ENCODE assay signal across 9 mouse cellular contexts in genomic region chr3:89321183-89322130, GRCm38 (mm10). TPM values are rescaled to one million over a fixed set of nuclear protein-coding genes. Genes with fewer than 3 reads are reported as not detected.
A peak's percentile ranks its signal among the peaks of the same experiment; 100 is the strongest.
DNase-seq lines count a peak whose midpoint lies in the region; ATAC-seq and TF ChIP-seq lines count a peak whose summit lies in the region.
"Had no signal": no experiment of that assay in that cellular context is flagged by ENCODE, and none has a peak within 500 bp of the region (broad histone marks: within the 10 kb centered on the region; RNA-seq: fewer than 3 reads in every experiment).

No protein-coding gene starts in this region.

- peaks cover 64% of the 10 kb centered on the region for H3K4me1 ChIP-seq in embryonic facial prominence, embryonic 15.5 days
- H3K4me1 ChIP-seq in intestine, embryonic 16.5 days (ENCODE audit: control insufficient read depth, insufficient read depth, low read length), result peaks cover 40% of the 10 kb centered on the region
- H3K4me1 ChIP-seq in midbrain, postnatal 0 days (ENCODE audit: insufficient read depth, low read length), result no peaks in the 10 kb centered on the region

- TF ChIP-seq CTCF in layer of hippocampus, adult 2 months (conservative IDR thresholded peaks at IDR 0.05), result no peak
- TF ChIP-seq CTCF in Patski (IDR thresholded peaks at IDR 0.05), result no peak
- TF ChIP-seq CTCF in midbrain, postnatal 0 days (IDR thresholded peaks at IDR 0.05), result no peak

- CTCF ChIA-PET in Patski (lab: Charles Lee), result interaction anchor here (1.1 to 2.1 kb wide), 6 partner anchors 13 to 135 kb away, joined by 3 to 15 read pairs (median 3); no protein-coding TSS in a partner anchor

- DNase-seq in layer of hippocampus, adult 2 months (ENCODE audit: low spot score in 2 of 2), result no peak
- no peak for DNase-seq in layer of hippocampus, adult 9-11 months
- no peak for DNase-seq in Patski (ENCODE audit: low read depth, low spot score)
- peak; percentile 56 for DNase-seq in midbrain, postnatal 0 days (ENCODE audit: low spot score)
- no peak for DNase-seq in thymus, postnatal 14 days

- in situ Hi-C loops in Patski (cut with MboI; ENCODE audit: low pct_unique_long_range_greater_than_20kb), result no loop called here

- POLR2A ChIA-PET in Patski (lab: Charles Lee), result interaction anchor here (0.6 to 3.1 kb wide), 8 partner anchors 15 to 166 kb away, joined by 3 to 33 read pairs (median 4); partner anchors contain the start of gene Efna4

- H3K27ac ChIP-seq in layer of hippocampus, adult 2 months, result peak overlapping the region; percentile 93
- H3K27ac ChIP-seq in embryonic facial prominence, embryonic 15.5 days (replicated peaks), result peak overlapping the region; percentile 63
- no peak overlapping the region for H3K27ac ChIP-seq in intestine, embryonic 16.5 days (ENCODE audit: low read length)
- H3K27ac ChIP-seq in midbrain, postnatal 0 days (ENCODE audit: low read depth, low read length), result peak overlapping the region; percentile 94

- ATAC-seq in Patski, result peak; percentile 14
- no peak for ATAC-seq in embryonic facial prominence, embryonic 15.5 days (ENCODE audit: insufficient number of reproducible peaks, low FRiP score, low TSS enrichment, low read depth)
- peak; percentile 15; the same call in 1 of the 2 replicates for ATAC-seq in intestine, embryonic 16.5 days
- ATAC-seq in midbrain, postnatal 0 days (ENCODE audit: low FRiP score), result peak; percentile 24
- ATAC-seq in megakaryocyte progenitor cell, adult 5-6 weeks (replicated peaks; ENCODE audit: poor library complexity), result no peak

- WGBS in embryonic facial prominence, embryonic 15.5 days, result 1% methylated on average over 66 of the region's 66 CpGs
- WGBS in intestine, embryonic 16.5 days, result under 1% methylated on average over 64 of the region's 66 CpGs
- WGBS in midbrain, postnatal 0 days, result 0% methylated on average over 55 of the region's 66 CpGs

- H3K9me3 ChIP-seq in embryonic facial prominence, embryonic 15.5 days (replicated peaks), result no peaks in the 10 kb centered on the region
- H3K9me3 ChIP-seq in intestine, embryonic 16.5 days (ENCODE audit: control insufficient read depth, low read length), result no peaks in the 10 kb centered on the region
- no peaks in the 10 kb centered on the region for H3K9me3 ChIP-seq in midbrain, postnatal 0 days (ENCODE audit: low read length)

- peak overlapping the region; percentile 98 for H3K4me2 ChIP-seq in embryonic facial prominence, embryonic 15.5 days (replicated peaks)
- peak overlapping the region; percentile 98 for H3K4me2 ChIP-seq in intestine, embryonic 16.5 days (ENCODE audit: low read depth, low read length)
- H3K4me2 ChIP-seq in midbrain, postnatal 0 days (ENCODE audit: low read depth, low read length, poor library complexity, severe bottlenecking), result peak overlapping the region; percentile 80

- no peaks in the 10 kb centered on the region for H3K36me3 ChIP-seq in embryonic facial prominence, embryonic 15.5 days
- H3K36me3 ChIP-seq in intestine, embryonic 16.5 days (ENCODE audit: control insufficient read depth, insufficient read depth, low read length), result no peaks in the 10 kb centered on the region
- H3K36me3 ChIP-seq in midbrain, postnatal 0 days (ENCODE audit: insufficient read depth, low read length), result no peaks in the 10 kb centered on the region

- H3K4me3 ChIP-seq in layer of hippocampus, adult 2 months, result peak overlapping the region; percentile 83
- H3K4me3 ChIP-seq in embryonic facial prominence, embryonic 15.5 days (replicated peaks), result peak overlapping the region; percentile 64
- peak overlapping the region; percentile 64 for H3K4me3 ChIP-seq in intestine, embryonic 16.5 days (ENCODE audit: low read length)
- peak overlapping the region; percentile 72 for H3K4me3 ChIP-seq in midbrain, postnatal 0 days (ENCODE audit: low read depth, low read length)

- H3K27me3 ChIP-seq in Patski, result peaks cover 16% of the 10 kb centered on the region
- peaks cover 28% of the 10 kb centered on the region for H3K27me3 ChIP-seq in embryonic facial prominence, embryonic 15.5 days
- peaks cover 30% of the 10 kb centered on the region; the same call in 1 of the 2 replicates for H3K27me3 ChIP-seq in intestine, embryonic 16.5 days (replicated peaks; ENCODE audit: control insufficient read depth, insufficient read depth, low read length)
- no peaks in the 10 kb centered on the region for H3K27me3 ChIP-seq in midbrain, postnatal 0 days (ENCODE audit: insufficient read depth, low read length)

- H3K9ac ChIP-seq in embryonic facial prominence, embryonic 15.5 days, result peak overlapping the region; percentile 41
- H3K9ac ChIP-seq in intestine, embryonic 16.5 days (ENCODE audit: low read depth, low read length), result peak overlapping the region; percentile 70
- peak overlapping the region; percentile 82 for H3K9ac ChIP-seq in midbrain, postnatal 0 days (replicated peaks; ENCODE audit: low read length, poor library complexity, severe bottlenecking)

RNA-seq across cellular contexts. Expression of gene Efna3, which starts 1.3 kb away (rescaled TPM):
- 10 to 100 TPM; 65.5 to 76.3 TPM for total RNA-seq in layer of hippocampus, adult 2 months (2021)
- polyA plus RNA-seq in Patski (2021), result 9.4 TPM
- polyA plus RNA-seq in embryonic facial prominence, embryonic 15.5 days (2015; fragmentation: Nextera tagmentation; extraction: Ambion mirVana), result 42.3 and 47.2 TPM in 2 replicates
- 5.9 and 7.5 TPM in 2 replicates for polyA plus RNA-seq in intestine, embryonic 16.5 days (2015; fragmentation: Nextera tagmentation; extraction: Ambion mirVana)
- total RNA-seq in midbrain, postnatal 0 days (2014; rRNA removed), result 93.5 and 115 TPM in 2 replicates
- 52.3 and 58.4 TPM in 2 replicates for polyA plus RNA-seq in midbrain, postnatal 0 days (2015; fragmentation: Nextera tagmentation; extraction: Ambion mirVana)
- not detected in 2 replicates for total RNA-seq in megakaryocyte progenitor cell, adult 5-6 weeks (2015)
- total RNA-seq in megakaryocyte progenitor cell, adult 5-6 weeks (2017), result not detected in 2 replicates
- total RNA-seq: neutrophil, adult 5-6 weeks had no signal

RNA-seq across cellular contexts. Expression of gene Efna4, which starts 16.4 kb away (rescaled TPM):
- total RNA-seq in layer of hippocampus, adult 2 months (2021), result under 1 TPM; 0.61 to 0.96 TPM
- 48.7 TPM for polyA plus RNA-seq in Patski (2021)
- 28.1 and 31.0 TPM in 2 replicates for polyA plus RNA-seq in embryonic facial prominence, embryonic 15.5 days (2015; fragmentation: Nextera tagmentation; extraction: Ambion mirVana)
- 12.1 and 14.1 TPM in 2 replicates for polyA plus RNA-seq in intestine, embryonic 16.5 days (2015; fragmentation: Nextera tagmentation; extraction: Ambion mirVana)
- 3.0 and 7.9 TPM in 2 replicates for total RNA-seq in midbrain, postnatal 0 days (2014; rRNA removed)
- polyA plus RNA-seq in midbrain, postnatal 0 days (2015; fragmentation: Nextera tagmentation; extraction: Ambion mirVana), result 2.5 and 3.5 TPM in 2 replicates
- total RNA-seq in megakaryocyte progenitor cell, adult 5-6 weeks (2015), result 0.17 and 0.64 TPM in 2 replicates
- total RNA-seq in megakaryocyte progenitor cell, adult 5-6 weeks (2017), result 0.27 TPM in 1 of 2 replicates, not detected in the other
- total RNA-seq: neutrophil, adult 5-6 weeks had no signal

RNA-seq across cellular contexts. Expression of gene Adam15, which starts 28.3 kb away (rescaled TPM):
- 100 to 1,000 TPM; 122 to 127 TPM for total RNA-seq in layer of hippocampus, adult 2 months (2021)
- 226 TPM for polyA plus RNA-seq in Patski (2021)
- 93.2 and 96.1 TPM in 2 replicates for polyA plus RNA-seq in embryonic facial prominence, embryonic 15.5 days (2015; fragmentation: Nextera tagmentation; extraction: Ambion mirVana)
- polyA plus RNA-seq in intestine, embryonic 16.5 days (2015; fragmentation: Nextera tagmentation; extraction: Ambion mirVana), result 49.3 and 51.6 TPM in 2 replicates
- total RNA-seq in midbrain, postnatal 0 days (2014; rRNA removed), result 63.4 and 88.8 TPM in 2 replicates
- 73.6 and 79.4 TPM in 2 replicates for polyA plus RNA-seq in midbrain, postnatal 0 days (2015; fragmentation: Nextera tagmentation; extraction: Ambion mirVana)
- 35.8 and 53.0 TPM in 2 replicates for total RNA-seq in megakaryocyte progenitor cell, adult 5-6 weeks (2015)
- 38.7 and 49.8 TPM in 2 replicates for total RNA-seq in megakaryocyte progenitor cell, adult 5-6 weeks (2017)

RNA-seq across cellular contexts. Expression of gene Dcst2, which starts 40.3 kb away (rescaled TPM):
- under 1 TPM; 0.29 to 0.77 TPM for total RNA-seq in layer of hippocampus, adult 2 months (2021)
- polyA plus RNA-seq in Patski (2021), result 0.06 TPM
- polyA plus RNA-seq in embryonic facial prominence, embryonic 15.5 days (2015; fragmentation: Nextera tagmentation; extraction: Ambion mirVana), result 0.13 and 0.21 TPM in 2 replicates
- 2.8 and 5.0 TPM in 2 replicates for polyA plus RNA-seq in intestine, embryonic 16.5 days (2015; fragmentation: Nextera tagmentation; extraction: Ambion mirVana)
- not detected in 2 replicates for total RNA-seq in midbrain, postnatal 0 days (2014; rRNA removed)
- 0.31 and 0.51 TPM in 2 replicates for polyA plus RNA-seq in midbrain, postnatal 0 days (2015; fragmentation: Nextera tagmentation; extraction: Ambion mirVana)
- not detected in 2 replicates for total RNA-seq in megakaryocyte progenitor cell, adult 5-6 weeks (2015)
- total RNA-seq in megakaryocyte progenitor cell, adult 5-6 weeks (2017), result not detected in 2 replicates
- total RNA-seq: neutrophil, adult 5-6 weeks had no signal

RNA-seq across cellular contexts. Expression of gene Efna1, which starts 40.5 kb away (rescaled TPM):
- total RNA-seq in layer of hippocampus, adult 2 months (2021), result 1 to 10 TPM; 7.6 to 7.9 TPM
- 97.1 TPM for polyA plus RNA-seq in Patski (2021)
- polyA plus RNA-seq in embryonic facial prominence, embryonic 15.5 days (2015; fragmentation: Nextera tagmentation; extraction: Ambion mirVana), result 55.8 and 57.4 TPM in 2 replicates
- 62.9 and 69.6 TPM in 2 replicates for polyA plus RNA-seq in intestine, embryonic 16.5 days (2015; fragmentation: Nextera tagmentation; extraction: Ambion mirVana)
- 6.6 and 7.1 TPM in 2 replicates for total RNA-seq in midbrain, postnatal 0 days (2014; rRNA removed)
- polyA plus RNA-seq in midbrain, postnatal 0 days (2015; fragmentation: Nextera tagmentation; extraction: Ambion mirVana), result 8.9 and 9.4 TPM in 2 replicates
- total RNA-seq in megakaryocyte progenitor cell, adult 5-6 weeks (2015), result 0.62 TPM in 1 of 2 replicates, not detected in the other
- total RNA-seq in megakaryocyte progenitor cell, adult 5-6 weeks (2017), result 0.17 TPM in 1 of 2 replicates, not detected in the other

Comparison
In these comparisons a context has a peak if more than half of its experiments do, and no peak if none do; other contexts are left out.
1. ATAC-seq: peak in Patski (single experiment), intestine, embryonic 16.5 days (single experiment) and midbrain, postnatal 0 days (single experiment); none in embryonic facial prominence, embryonic 15.5 days (single experiment) and megakaryocyte progenitor cell, adult 5-6 weeks (single experiment).
2. Peak in every context shown above with its lines, with median percentiles within 50 percentile points of each other: H3K4me3 ChIP-seq, H3K4me2 ChIP-seq and H3K9ac ChIP-seq.